Mouse (Mus musculus): ENCODE measurements around the gene Zfp952. TPM values are rescaled to one million over a fixed set of nuclear protein-coding genes. Genes with fewer than 3 reads are reported as not detected.
"Not testable (repeated sequence)": the region's sequence is repeated elsewhere in the genome, so short reads cannot be mapped to it uniquely, and the experiment has no call there.

Gene Zfp952
- 10 to 100 TPM; 17.1 to 19.2 TPM for total RNA-seq (2021)

DNA sequence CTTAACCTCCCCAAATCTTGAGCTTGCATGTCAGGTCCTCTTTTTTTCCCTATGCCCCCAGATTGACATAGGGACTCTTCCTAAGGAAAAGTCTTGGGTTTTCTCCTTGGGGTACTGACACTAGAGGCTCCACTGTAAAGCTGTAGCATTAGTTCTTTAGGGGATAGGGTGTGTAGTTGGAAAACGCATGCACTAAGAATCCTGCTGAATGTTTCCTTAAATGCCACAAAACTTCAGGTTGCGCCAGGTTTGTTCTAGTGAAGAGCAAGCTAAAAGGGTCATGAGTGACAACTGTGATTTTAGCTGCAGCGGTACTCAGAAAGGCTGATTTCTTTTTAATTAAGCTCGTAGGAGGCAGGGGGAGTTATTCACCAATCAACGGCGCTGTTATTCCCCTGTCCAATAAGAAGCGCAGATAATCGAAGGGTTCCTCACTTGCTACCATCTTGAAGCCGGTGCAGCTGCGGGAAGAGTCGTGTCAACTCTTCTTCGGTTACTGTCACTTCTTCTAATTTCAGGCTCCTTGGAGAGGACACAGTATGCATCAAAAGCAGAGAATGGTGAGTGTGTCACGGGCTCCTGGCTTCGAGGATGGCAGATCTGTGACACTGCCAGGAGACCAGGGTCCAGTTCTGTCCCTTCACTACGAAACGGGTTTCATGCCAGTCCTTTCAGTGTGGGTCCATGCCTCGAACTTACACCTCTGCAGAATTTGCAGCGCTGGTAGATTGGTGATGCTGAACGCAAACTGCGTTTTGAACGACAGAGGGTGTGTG lies at the start of gene Zfp952:
Gene Zfp952 (plus strand): TSS at position 431 of the 776 bp plus-strand sequence.
- intact Hi-C loops (cut with DNase I) = no loop called here
- DNase-seq = peak; percentile 79

DNA sequence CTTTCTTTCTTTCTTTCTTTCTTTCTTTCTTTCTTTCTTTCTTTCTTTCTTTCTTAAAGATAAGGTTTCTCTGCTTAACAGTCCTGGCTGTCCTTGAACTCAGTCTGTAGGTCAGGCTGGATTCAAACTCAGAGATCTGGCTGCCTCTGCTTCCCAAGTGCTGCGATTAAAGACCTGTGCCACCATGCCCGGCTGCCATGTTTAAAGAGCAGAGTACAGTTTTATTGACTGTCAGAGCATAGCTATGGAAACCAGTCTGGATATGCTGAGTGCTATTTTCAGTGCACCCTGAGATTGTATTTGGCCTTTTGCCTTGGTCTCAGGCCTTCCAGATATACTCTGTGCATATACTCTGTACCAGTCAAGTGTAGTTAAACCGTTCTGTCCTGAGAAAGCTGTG lies 49.3 kb upstream of the Zfp952 start:
- no peak for DNase-seq
- intact Hi-C loops (cut with DNase I) = no loop called here

- no peak for DNase-seq
- intact Hi-C loops (cut with DNase I) = no loop called here
Observed at GRCm38 (mm10) chr17:32944402-32945035, 48.4 kb upstream of the Zfp952 start.

DNA sequence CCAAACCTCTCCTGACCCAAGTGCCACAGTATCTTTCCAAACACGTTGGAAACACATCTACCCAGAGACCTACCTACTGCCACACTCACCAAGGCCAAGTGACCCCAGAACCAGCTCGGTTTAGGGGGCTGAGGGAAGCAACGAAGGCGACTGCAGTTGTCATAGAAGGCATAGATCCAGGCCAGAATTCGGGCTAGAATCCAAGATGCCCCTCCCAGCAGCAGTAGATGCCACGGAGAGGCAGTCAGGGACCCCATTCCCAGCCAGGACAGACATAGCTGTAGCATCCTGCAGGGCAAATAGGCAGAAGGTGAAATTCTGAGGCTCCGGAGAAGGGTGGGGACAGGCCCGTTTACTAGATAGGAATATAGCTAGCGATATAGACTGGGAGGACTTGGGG lies 46.2 kb upstream of the Zfp952 start:
- intact Hi-C loops (cut with DNase I) = no loop called here

GRCm38 (mm10) chr17:32947215-32947914 lies 45.6 kb upstream of the Zfp952 start, which contains the start of gene Cyp4f13:
TSS of gene Cyp4f13 (minus strand) at chr17:32947402.
- intact Hi-C loops (cut with DNase I) = no loop called here
- DNase-seq = peak; percentile 98

More for the DNA sequence above, 46.2 kb upstream of the Zfp952 start:
- peak; percentile 9 for DNase-seq

GRCm38 (mm10) chr17:32950136-32950535 lies 42.8 kb upstream of the Zfp952 start:
- no peak for DNase-seq
- intact Hi-C loops (cut with DNase I) = no loop called here

- DNase-seq = no peak
- intact Hi-C loops (cut with DNase I) = no loop called here
Observed at GRCm38 (mm10) chr17:32951006-32951405, 41.9 kb upstream of the Zfp952 start.

GRCm38 (mm10) chr17:32951441-32951840 lies 41.5 kb upstream of the Zfp952 start:
- intact Hi-C loops (cut with DNase I) = no loop called here
- peak; percentile 85 for DNase-seq

DNA sequence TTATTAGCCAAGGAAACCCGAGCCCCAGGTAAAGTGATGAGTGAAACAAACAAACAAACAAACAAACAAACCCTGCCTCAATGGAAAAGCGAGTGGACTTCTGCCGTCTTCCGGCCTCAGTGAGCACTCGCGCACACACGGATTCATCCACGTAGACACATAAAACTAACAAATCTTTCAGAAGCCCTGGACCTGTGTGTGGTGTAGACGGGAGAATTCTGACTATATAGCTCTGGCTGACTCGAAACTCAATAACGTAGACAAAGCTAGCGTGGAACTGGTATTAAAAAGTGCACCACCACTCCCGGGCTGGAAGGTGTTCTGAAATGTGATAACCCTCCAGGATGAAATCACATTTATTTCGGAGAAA lies 27.7 kb upstream of the Zfp952 start:
- intact Hi-C loops (cut with DNase I) = no loop called here
- DNase-seq = peak; percentile 13

GRCm38 (mm10) chr17:32965623-32966290 lies 27.2 kb upstream of the Zfp952 start, which contains the start of gene Zfp472:
TSS of gene Zfp472 (plus strand) at chr17:32965814.
- DNase-seq = peak; percentile 86
- intact Hi-C loops (cut with DNase I) = no loop called here

DNA sequence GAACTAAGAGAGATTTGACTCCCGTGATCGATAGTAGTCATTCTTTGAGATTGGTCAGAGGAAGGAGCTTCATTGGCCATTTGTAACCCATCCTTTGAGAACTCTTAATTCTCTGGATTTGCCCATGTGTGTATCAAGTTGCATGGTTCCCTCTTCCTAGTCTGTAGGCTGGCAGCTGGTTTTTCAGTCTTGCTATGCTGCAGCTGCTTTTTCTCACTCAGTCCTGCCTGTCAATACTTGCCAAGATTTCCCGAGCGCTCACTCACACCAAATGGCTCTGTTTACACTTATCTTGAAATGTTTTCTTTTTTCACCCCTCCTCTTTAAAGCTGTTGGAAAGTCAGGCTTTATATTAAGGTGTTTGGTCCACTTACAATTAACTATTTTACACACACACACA lies 11.6 kb upstream of the Zfp952 start:
- no peak for DNase-seq
- intact Hi-C loops (cut with DNase I) = no loop called here

DNA sequence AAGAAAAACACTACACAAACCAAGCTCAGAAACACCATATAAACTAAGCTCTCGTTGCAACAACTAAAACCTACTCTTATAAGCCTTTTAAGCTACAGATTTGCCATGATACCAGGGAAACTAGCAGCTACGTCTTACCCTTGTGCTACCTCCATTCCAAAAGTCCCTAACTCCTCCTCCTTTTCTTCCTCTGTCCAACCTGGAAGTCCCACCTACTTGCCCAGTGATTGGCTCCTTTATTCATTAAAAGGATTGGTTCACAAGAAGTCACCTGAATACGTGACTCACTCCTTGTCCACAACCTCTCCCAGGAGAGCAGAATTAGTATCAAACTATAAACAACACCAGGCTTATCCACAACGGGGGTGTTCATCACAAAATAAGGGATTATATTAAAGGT lies 6.6 kb upstream of the Zfp952 start:
- intact Hi-C loops (cut with DNase I) = no loop called here
- DNase-seq = no peak

DNA sequence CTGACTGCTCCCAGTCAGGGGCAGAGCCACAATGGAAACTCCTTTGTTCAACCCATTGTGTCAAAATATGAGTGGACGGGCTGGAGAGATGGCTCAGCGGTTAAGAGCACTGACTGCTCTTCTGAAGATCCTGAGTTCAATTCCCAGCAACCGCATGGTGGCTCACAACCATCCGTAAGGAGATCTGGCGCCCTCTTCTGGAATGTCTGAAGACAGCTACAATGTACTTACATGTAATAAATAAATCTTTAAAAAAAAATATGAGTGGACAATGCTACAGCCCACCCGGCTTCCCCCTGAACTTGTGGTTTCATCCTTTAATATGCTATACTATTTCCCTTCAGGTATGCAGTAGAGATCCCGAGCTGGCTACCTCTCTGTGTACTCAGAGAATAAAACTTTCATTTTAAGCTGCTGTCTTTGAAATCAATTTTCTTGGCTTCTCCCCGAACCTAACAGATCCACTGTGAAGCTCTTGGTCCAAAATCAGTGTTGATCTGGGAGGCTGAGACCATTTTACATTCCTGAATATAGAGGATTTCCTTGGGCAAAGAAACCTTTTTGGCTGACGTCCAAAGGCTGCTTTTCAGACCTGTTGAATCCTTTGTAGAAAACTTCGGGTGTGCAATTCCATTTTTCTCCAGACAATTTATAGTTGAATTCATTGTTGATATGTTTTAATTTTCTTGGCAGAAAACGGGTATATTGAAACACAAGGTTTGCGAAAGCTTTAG lies 797 bp upstream of the Zfp952 start:
- intact Hi-C loops (cut with DNase I) = no loop called here
- DNase-seq = no peak

DNA sequence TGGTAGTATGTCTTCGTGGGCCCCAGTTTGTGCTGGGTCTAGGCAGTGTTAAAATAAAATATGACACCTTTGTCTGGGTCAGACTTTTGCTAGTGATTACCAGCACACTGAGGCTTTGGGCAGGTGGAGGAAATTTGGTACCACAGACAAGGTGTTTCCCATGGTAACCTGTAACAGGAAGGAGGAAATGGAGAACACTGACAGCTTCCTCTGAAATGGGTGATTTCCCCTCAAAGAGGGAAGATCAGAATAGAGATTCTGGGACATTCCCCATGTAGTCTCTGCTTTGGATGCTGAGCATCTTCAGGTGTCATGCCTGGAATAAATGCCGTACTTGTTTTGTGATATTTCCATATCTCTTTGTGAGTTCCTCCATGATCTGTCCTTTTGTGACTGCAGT lies 5.6 kb downstream of the Zfp952 start:
- DNase-seq = no peak
- intact Hi-C loops (cut with DNase I) = no loop called here

- DNase-seq = no peak
- intact Hi-C loops (cut with DNase I) = no loop called here
Observed at GRCm38 (mm10) chr17:33008337-33008736, 15.4 kb downstream of the Zfp952 start.

DNA sequence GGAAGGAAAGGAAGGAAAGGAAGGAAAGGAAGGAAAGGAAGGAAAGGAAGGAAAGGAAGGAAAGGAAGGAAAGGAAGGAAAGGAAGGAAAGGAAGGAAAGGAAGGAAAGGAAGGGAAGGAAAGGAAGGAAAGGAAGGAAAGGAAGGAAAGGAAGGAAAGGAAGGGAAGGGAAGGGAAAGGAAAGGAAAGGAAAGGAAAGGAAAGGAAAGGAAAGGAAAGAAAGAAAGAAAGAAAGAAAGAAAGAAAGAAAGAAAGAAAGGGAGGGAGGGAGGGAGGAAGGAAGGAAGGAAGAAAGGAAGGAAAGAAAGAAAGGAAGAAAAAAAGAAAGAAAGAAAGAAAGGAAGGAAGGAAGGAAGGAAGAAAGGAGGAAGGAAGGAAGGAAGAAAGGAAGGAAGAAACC lies 27.5 kb downstream of the Zfp952 start:
- intact Hi-C loops (cut with DNase I); DNase-seq: not testable (repeated sequence)

GRCm38 (mm10) chr17:33032376-33032775 lies 39.4 kb downstream of the Zfp952 start:
- intact Hi-C loops (cut with DNase I) = no loop called here
- DNase-seq = no peak

- DNase-seq = peak; percentile 76
- intact Hi-C loops (cut with DNase I) = no loop called here
Observed at GRCm38 (mm10) chr17:33032900-33033891, 40.3 kb downstream of the Zfp952 start, which contains the start of gene Zfp763. TSS of gene Zfp763 (minus strand) at chr17:33033402.

Measured in left cerebral cortex, postnatal 4 days (tissue).